Mouse (Mus musculus) neural tube, embryonic 14.5 days (tissue): ENCODE measurements around the gene Pimreg. TPM values are rescaled to one million over a fixed set of nuclear protein-coding genes. Genes with fewer than 3 reads are reported as not detected.

Experiments used
- ATAC-seq: fragments of 200-750 bp; cut with Nextera tagmentation; 2 replicates; pipeline ENCODE4 v1.8.0; 2017; ENCODE audit warnings: low read depth, mild to moderate bottlenecking, moderate TSS enrichment, moderate library complexity
- H3K27ac ChIP-seq: fragments of 300-500 bp; sonication (generic); 2 replicates; pipeline ENCODE4 v1.5.1; 2014; ENCODE audit warnings: low read depth, mild to moderate bottlenecking, control low read depth, low read length, moderate library complexity, mixed read lengths
- H3K27me3 ChIP-seq: fragments of 300-500 bp; sonication (generic); 2 replicates; pipeline ENCODE4 v1.6.1; 2014; ENCODE audit warnings: low read length; ENCODE audit not compliant: control insufficient read depth, insufficient read depth
- H3K36me3 ChIP-seq: fragments of 300-500 bp; sonication (generic); 2 replicates; pipeline ENCODE4 v1.6.1; 2014; ENCODE audit warnings: low read length, mixed read lengths; ENCODE audit not compliant: control insufficient read depth, insufficient read depth
- H3K4me1 ChIP-seq: fragments of 300-500 bp; sonication (generic); 2 replicates; pipeline ENCODE4 v1.6.1; 2014; ENCODE audit warnings: low read length; ENCODE audit not compliant: control insufficient read depth, insufficient read depth
- H3K4me2 ChIP-seq: fragments of 300-500 bp; sonication (generic); 2 replicates; pipeline ENCODE4 v1.6.1; 2014; ENCODE audit warnings: mild to moderate bottlenecking, low read depth, low read length, control low read depth
- H3K4me3 ChIP-seq: fragments of 300-500 bp; sonication (generic); 2 replicates; pipeline ENCODE4 v1.5.1; 2014; ENCODE audit warnings: low read depth, low read length, control low read depth, mixed read lengths
- H3K9ac ChIP-seq: fragments of 300-500 bp; sonication (generic); replicated peaks from 2 replicates; pipeline ENCODE4 v1.6.1; 2014; ENCODE audit warnings: low read depth, mild to moderate bottlenecking, control low read depth, low read length, mixed read lengths
- H3K9me3 ChIP-seq: fragments of 300-500 bp; sonication (generic); 2 replicates; pipeline ENCODE4 v1.6.1; 2016; ENCODE audit warnings: low read length; ENCODE audit not compliant: control insufficient read depth
- WGBS: fragments of 180-500 bp; shearing (Covaris S2); extraction: QIAGEN DNeasy Blood & Tissue Kit; methylation state at CpG from one replicate; pipeline ENCODE4 v1.1.7; 2014; 5-methylcytosine and 5-hydroxymethylcytosine counted together
- polyA plus RNA-seq: library from polyadenylated mRNA; unstranded; fragments of >200 nt; fragmentation: Nextera tagmentation; extraction: Ambion mirVana; gene quantifications from 2 replicates; pipeline ENCODE4 v1.2.1, GENCODE M21; 2014

The Pimreg gene
- polyA plus RNA-seq, 1 experiment from 2014 or later, result 10.9 TPM

GRCm38 (mm10) chr11:72037996-72038395 is 3.8 kb upstream of the Pimreg start:
- Histone ChIP-seq H3K27me3 (no peaks in the 10 kb centered on the region), H3K4me1 (peaks cover 23% of the 10 kb centered on the region), H3K4me2 (no peak overlapping the region), H3K27ac (no peak overlapping the region), H3K4me3 (no peak overlapping the region), H3K9ac (no peak overlapping the region), H3K9me3 (no peaks in the 10 kb centered on the region), H3K36me3 (no peaks in the 10 kb centered on the region)
- no peak for ATAC-seq
- 3% methylated on average over 4 of the region's 4 CpGs for WGBS

- 19% methylated on average over 16 of the region's 16 CpGs for WGBS
- Histone ChIP-seq H3K27ac (no peak overlapping the region; the same call in 1 of the 2 replicates), H3K4me2 (peak overlapping the region; percentile 21), H3K4me1 (peaks cover 23% of the 10 kb centered on the region), H3K9me3 (no peaks in the 10 kb centered on the region), H3K27me3 (no peaks in the 10 kb centered on the region), H3K36me3 (no peaks in the 10 kb centered on the region), H3K9ac (peak overlapping the region; percentile 8; the same call in 1 of the 2 replicates), H3K4me3 (no peak overlapping the region)
- 0 out of 2 replicates have a peak, but pooled peaks have one; percentile 7 for ATAC-seq
These were observed 2.0 kb upstream of the Pimreg start for GRCm38 (mm10) chr11:72039599-72040386.

GRCm38 (mm10) chr11:72041290-72041767 is 503 bp upstream of the Pimreg start:
- Histone ChIP-seq H3K36me3 (no peaks in the 10 kb centered on the region), H3K27ac (no peak overlapping the region), H3K4me3 (peak overlapping the region; percentile 65), H3K4me1 (peaks cover 23% of the 10 kb centered on the region), H3K27me3 (no peaks in the 10 kb centered on the region), H3K9ac (peak overlapping the region; percentile 57; the same call in 1 of the 2 replicates), H3K4me2 (peak overlapping the region; percentile 97), H3K9me3 (no peaks in the 10 kb centered on the region)
- WGBS, result 15% methylated on average over 6 of the region's 6 CpGs
- no peak for ATAC-seq

GRCm38 (mm10) chr11:72042631-72043030 is 799 bp downstream of the Pimreg start:
- WGBS, result under 1% methylated on average over 14 of the region's 14 CpGs
- Histone ChIP-seq H3K27ac (no peak overlapping the region), H3K27me3 (no peaks in the 10 kb centered on the region), H3K36me3 (no peaks in the 10 kb centered on the region), H3K4me1 (peaks cover 23% of the 10 kb centered on the region), H3K4me3 (peak overlapping the region; percentile 65), H3K4me2 (peak overlapping the region; percentile 97), H3K9me3 (no peaks in the 10 kb centered on the region), H3K9ac (peak overlapping the region; percentile 57)
- ATAC-seq, result peak; percentile 0; the same call in 1 of the 2 replicates

- ATAC-seq, result no peak
- no peaks in the 10 kb centered on the region for H3K9me3 ChIP-seq
- H3K4me2 ChIP-seq, result no peak overlapping the region
- WGBS, result 90% methylated on average over 3 of the region's 3 CpGs
- H3K9ac ChIP-seq, result no peak overlapping the region
- H3K36me3 ChIP-seq, result no peaks in the 10 kb centered on the region
- H3K4me1 ChIP-seq, result peaks cover 21% of the 10 kb centered on the region
- H3K27ac ChIP-seq, result no peak overlapping the region
- no peak overlapping the region for H3K4me3 ChIP-seq
- no peaks in the 10 kb centered on the region for H3K27me3 ChIP-seq
These were observed 2.4 kb downstream of the Pimreg start for GRCm38 (mm10) chr11:72044231-72044630.

- no peaks in the 10 kb centered on the region for H3K9me3 ChIP-seq
- no peak overlapping the region for H3K9ac ChIP-seq
- peaks cover 7% of the 10 kb centered on the region for H3K4me1 ChIP-seq
- H3K4me3 ChIP-seq, result no peak overlapping the region
- no peaks in the 10 kb centered on the region for H3K36me3 ChIP-seq
- no peak for ATAC-seq
- 71% methylated on average over 6 of the region's 6 CpGs for WGBS
- H3K27ac ChIP-seq, result no peak overlapping the region
- no peaks in the 10 kb centered on the region for H3K27me3 ChIP-seq
- no peak overlapping the region for H3K4me2 ChIP-seq
These were observed 6.9 kb downstream of the Pimreg start for GRCm38 (mm10) chr11:72048730-72049129.

GRCm38 (mm10) chr11:72049171-72049759 is 7.4 kb downstream of the Pimreg start:
- no peaks in the 10 kb centered on the region for H3K9me3 ChIP-seq
- H3K27ac ChIP-seq, result no peak overlapping the region
- no peak overlapping the region for H3K9ac ChIP-seq
- H3K4me1 ChIP-seq, result peaks cover 7% of the 10 kb centered on the region
- H3K4me3 ChIP-seq, result no peak overlapping the region
- no peaks in the 10 kb centered on the region for H3K27me3 ChIP-seq
- no peak for ATAC-seq
- H3K4me2 ChIP-seq, result no peak overlapping the region
- 70% methylated on average over 8 of the region's 8 CpGs for WGBS
- no peaks in the 10 kb centered on the region for H3K36me3 ChIP-seq

GRCm38 (mm10) chr11:72050168-72050894 is 8.5 kb downstream of the Pimreg start:
- H3K4me1 ChIP-seq, result peaks cover 7% of the 10 kb centered on the region
- WGBS, result 20% methylated on average over 14 of the region's 14 CpGs

More at GRCm38 (mm10) chr11:72050168-72050894, 8.5 kb downstream of the Pimreg start:
- no peaks in the 10 kb centered on the region for H3K9me3 ChIP-seq
- H3K4me2 ChIP-seq, result peak overlapping the region; percentile 74
- H3K4me3 ChIP-seq, result peak overlapping the region; percentile 43
- H3K9ac ChIP-seq, result peak overlapping the region; percentile 69
- H3K36me3 ChIP-seq, result no peaks in the 10 kb centered on the region
- ATAC-seq, result 0 out of 2 replicates have a peak, but pooled peaks have one; percentile 2
- H3K27ac ChIP-seq, result no peak overlapping the region
- no peaks in the 10 kb centered on the region for H3K27me3 ChIP-seq
